Mouse (Mus musculus) effector memory CD4-positive, alpha-beta T cell, adult 7 months (primary cell): Measurements from ENCODE around the gene Ccl1. TPM values are rescaled to one million over a fixed set of nuclear protein-coding genes. Genes with fewer than 3 reads are reported as not detected.

Experiments used
- polyA plus RNA-seq: library from polyadenylated mRNA; unstranded; fragments of 100-300 nt; shearing (Covaris generic); gene quantifications from one replicate; pipeline ENCODE4 v1.2.1, GENCODE M21; 2017

The Ccl1 gene
- 21.4 TPM for polyA plus RNA-seq

GRCm38 (mm10) chr11:82305590-82305989 is at the start of gene Ccl1:
TSS of gene Ccl1 (minus strand) at chr11:82305690.

Other genes with a start within 250 kb of the Ccl1 start
- gene Ccl11, start 247.9 kb downstream of the Ccl1 start, polyA plus RNA-seq = not detected
- gene Ccl12, start 203.8 kb downstream of the Ccl1 start, polyA plus RNA-seq = not detected
- gene Ccl8, start 190.5 kb downstream of the Ccl1 start, polyA plus RNA-seq = not detected
- gene Tmem132e, start 83.2 kb upstream of the Ccl1 start, polyA plus RNA-seq = not detected